In genomic region chr7:47995689-47996088, GRCm38 (mm10) we compare ENCODE assay signal across 22 mouse cellular contexts. TPM values are rescaled to one million over a fixed set of nuclear protein-coding genes. Genes with fewer than 3 reads are reported as not detected.
DNase-seq lines count a peak whose midpoint lies in the region; ATAC-seq lines count a peak whose summit lies in the region.
"Had no signal": no experiment of that assay in that cellular context is flagged by ENCODE, and none has a peak within 500 bp of the region (broad histone marks: within the 10 kb centered on the region; RNA-seq: fewer than 3 reads in every experiment).

No protein-coding gene starts in this region.

- peak; percentile 81 for ATAC-seq in common myeloid progenitor, adult 5-6 weeks (replicated peaks; ENCODE audit: low read depth, poor library complexity, severe bottlenecking)
- ATAC-seq in hematopoietic stem cell, adult 5-6 weeks (replicated peaks in 1 of 2; ENCODE audit: insufficient read depth in 1 of 2, low FRiP score in 2 of 2, low TSS enrichment in 1 of 2, low read depth in 1 of 2, poor library complexity in 2 of 2, severe bottlenecking in 2 of 2), result peak; percentile 42 to 56; a peak in 1 of 4 replicates
- no peak for ATAC-seq in frontal cortex, adult (ENCODE audit: low TSS enrichment)
- ATAC-seq: activated CD4-positive, CD25-positive, alpha-beta regulatory T cell, adult 4 months; forebrain, embryonic 13.5 days; forebrain, embryonic 15.5 days; forebrain, postnatal 0 days; Patski had no signal

- DNase-seq in 416B (ENCODE audit: low read depth), result peak; percentile 68
- no peak for DNase-seq in heart, adult 18-20 months
- no peak for DNase-seq in urinary bladder, postnatal 10 days (ENCODE audit: low spot score)
- DNase-seq: adrenal gland, adult 8-10 months; adrenal gland, postnatal 14 days; cerebellum, adult 11 months; cerebellum, adult 18-20 months; cerebellum, adult 8-10 months; cerebellum, adult 9-11 months; cerebellum, postnatal 14 days; cerebellum, postnatal 36 days; forebrain, postnatal 0 days had no signal

RNA-seq across cellular contexts. Expression of gene Mrgpra4, which starts 13.8 kb away (rescaled TPM):
- total RNA-seq in common myeloid progenitor, adult 5-6 weeks (2017), result not detected in 2 replicates
- total RNA-seq in hematopoietic stem cell, adult 5-6 weeks (2017), result not detected in 2 replicates
- total RNA-seq in heart, adult 18-20 months (2021), result not detected
- total RNA-seq: adrenal gland, adult 18-20 months; adrenal gland, adult 8-10 months; adrenal gland, postnatal 14 days; adrenal gland, postnatal 4 days; ES-E14; forebrain, postnatal 0 days had no signal

RNA-seq across cellular contexts. Expression of gene Mrgprx1, which starts 31.7 kb away (rescaled TPM):
- total RNA-seq in common myeloid progenitor, adult 5-6 weeks (2017), result not detected in 2 replicates
- not detected in 2 replicates for total RNA-seq in hematopoietic stem cell, adult 5-6 weeks (2017)
- not detected for total RNA-seq in heart, adult 18-20 months (2021)
- total RNA-seq: adrenal gland, adult 18-20 months; adrenal gland, adult 8-10 months; adrenal gland, postnatal 14 days; adrenal gland, postnatal 4 days; ES-E14; forebrain, postnatal 0 days had no signal
